Mouse (Mus musculus): ENCODE results near the gene Sult2a6. TPM values are rescaled to one million over a fixed set of nuclear protein-coding genes. Genes with fewer than 3 reads are reported as not detected.

Gene Sult2a6
- polyA plus RNA-seq (2015; fragmentation: Nextera tagmentation; extraction: Ambion mirVana): not detected in 2 replicates

GRCm38 (mm10) chr7:14254770-14255169 is at the start of gene Sult2a6:
Sult2a6 (minus strand) TSS chr7:14254870.
- WGBS: 77% methylated on average over 2 of the region's 2 CpGs
- Histone ChIP-seq H3K27me3 (ENCODE audit: insufficient read depth, low read length) (no peaks in the 10 kb centered on the region), H3K9me3 (ENCODE audit: low read length) (peaks cover 7% of the 10 kb centered on the region), H3K4me1 (ENCODE audit: insufficient read depth, low read length) (no peaks in the 10 kb centered on the region), H3K9ac (replicated peaks; ENCODE audit: low read length) (no peak within 1 kb of the TSS), H3K27ac (ENCODE audit: low read length) (no peak within 1 kb of the TSS), H3K4me3 (ENCODE audit: low read length) (no peak within 1 kb of the TSS), H3K36me3 (ENCODE audit: insufficient read depth, low read length) (no peaks in the 10 kb centered on the region), H3K4me2 (replicated peaks; ENCODE audit: low read depth, low read length) (no peak within 1 kb of the TSS)
- no peak for ATAC-seq (ENCODE audit: low FRiP score, low TSS enrichment)

- ATAC-seq (ENCODE audit: low FRiP score, low TSS enrichment): no peak
These were observed 39.4 kb downstream of the Sult2a6 start for GRCm38 (mm10) chr7:14215231-14215630.

GRCm38 (mm10) chr7:14203417-14203816 is 51.3 kb downstream of the Sult2a6 start:
- H3K27ac ChIP-seq (ENCODE audit: low read length): no peak overlapping the region
- no peak overlapping the region for H3K9ac ChIP-seq (replicated peaks; ENCODE audit: low read length)
- no peaks in the 10 kb centered on the region for H3K27me3 ChIP-seq (ENCODE audit: insufficient read depth, low read length)
- no peaks in the 10 kb centered on the region for H3K4me1 ChIP-seq (ENCODE audit: insufficient read depth, low read length)
- H3K4me2 ChIP-seq (replicated peaks; ENCODE audit: low read depth, low read length): no peak overlapping the region
- peaks cover 7% of the 10 kb centered on the region; the same call in 1 of the 2 replicates for H3K9me3 ChIP-seq (ENCODE audit: low read length)
- H3K4me3 ChIP-seq (ENCODE audit: low read length): no peak overlapping the region
- 63% methylated on average over 2 of the region's 2 CpGs for WGBS
- H3K36me3 ChIP-seq (ENCODE audit: insufficient read depth, low read length): no peaks in the 10 kb centered on the region
- ATAC-seq (ENCODE audit: low FRiP score, low TSS enrichment): no peak

More at GRCm38 (mm10) chr7:14215231-14215630, 39.4 kb downstream of the Sult2a6 start:
- Histone ChIP-seq H3K4me1 (ENCODE audit: insufficient read depth, low read length) (no peaks in the 10 kb centered on the region), H3K27ac (ENCODE audit: low read length) (no peak overlapping the region), H3K9me3 (ENCODE audit: low read length) (0 out of 2 replicates have a peak, but pooled peaks cover 2% of the 10 kb centered on the region), H3K9ac (replicated peaks; ENCODE audit: low read length) (no peak overlapping the region), H3K36me3 (ENCODE audit: insufficient read depth, low read length) (no peaks in the 10 kb centered on the region), H3K27me3 (ENCODE audit: insufficient read depth, low read length) (no peaks in the 10 kb centered on the region), H3K4me3 (ENCODE audit: low read length) (no peak overlapping the region), H3K4me2 (replicated peaks; ENCODE audit: low read depth, low read length) (no peak overlapping the region)

- H3K4me1 ChIP-seq (ENCODE audit: insufficient read depth, low read length): no peaks in the 10 kb centered on the region
- no peak for ATAC-seq (ENCODE audit: low FRiP score, low TSS enrichment)
These were observed 52.2 kb downstream of the Sult2a6 start for GRCm38 (mm10) chr7:14202487-14202886.

More at GRCm38 (mm10) chr7:14202487-14202886, 52.2 kb downstream of the Sult2a6 start:
- Histone ChIP-seq H3K4me3 (ENCODE audit: low read length) (no peak overlapping the region), H3K27ac (ENCODE audit: low read length) (no peak overlapping the region), H3K4me2 (replicated peaks; ENCODE audit: low read depth, low read length) (no peak overlapping the region), H3K27me3 (ENCODE audit: insufficient read depth, low read length) (no peaks in the 10 kb centered on the region), H3K9me3 (ENCODE audit: low read length) (peaks cover 9% of the 10 kb centered on the region), H3K9ac (replicated peaks; ENCODE audit: low read length) (no peak overlapping the region), H3K36me3 (ENCODE audit: insufficient read depth, low read length) (no peaks in the 10 kb centered on the region)

Other genes with a start within 250 kb of the Sult2a6 start
- gene Sult2a3, start 131.8 kb downstream of the Sult2a6 start, polyA plus RNA-seq (2015; fragmentation: Nextera tagmentation; extraction: Ambion mirVana): not detected in 2 replicates
- gene Obox8, start 78.7 kb upstream of the Sult2a6 start, polyA plus RNA-seq (2015; fragmentation: Nextera tagmentation; extraction: Ambion mirVana): not detected in 2 replicates
- gene Sult2a8, start 191.9 kb upstream of the Sult2a6 start, polyA plus RNA-seq (2015; fragmentation: Nextera tagmentation; extraction: Ambion mirVana): not detected in 2 replicates
- not detected in 2 replicates for gene Sult2a7, start 239.4 kb upstream of the Sult2a6 start, polyA plus RNA-seq (2015; fragmentation: Nextera tagmentation; extraction: Ambion mirVana)

Data from kidney, embryonic 16.5 days (tissue).